In the genomic region with DNA sequence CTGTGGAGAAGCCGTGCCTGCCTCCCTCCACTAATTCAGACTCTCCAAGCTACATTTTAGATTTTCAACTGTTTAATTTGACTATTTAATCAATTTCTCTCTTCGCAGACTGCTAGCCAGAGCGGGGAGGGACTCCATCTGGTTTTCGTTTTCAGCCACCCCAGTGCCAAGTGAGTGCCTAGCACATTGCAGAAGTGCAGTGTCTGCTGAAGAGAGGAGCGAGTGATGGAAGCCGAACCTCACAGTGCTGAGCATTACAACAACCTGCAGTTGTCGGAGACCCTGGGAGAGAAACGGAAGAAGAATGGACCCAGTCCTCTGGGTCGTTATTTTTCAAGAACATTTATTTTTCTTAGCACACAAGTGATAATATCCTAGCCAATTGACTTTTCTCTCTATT, we compare ENCODE assay signal across 10 mouse cellular contexts. TPM values are rescaled to one million over a fixed set of nuclear protein-coding genes. Genes with fewer than 3 reads are reported as not detected.
DNase-seq lines count a peak whose midpoint lies in the region; ATAC-seq lines count a peak whose summit lies in the region.
"Had no signal": no experiment of that assay in that cellular context is flagged by ENCODE, and none has a peak within 500 bp of the region (broad histone marks: within the 10 kb centered on the region; RNA-seq: fewer than 3 reads in every experiment).

No protein-coding gene starts in this region.

- no peak overlapping the region for H3K27ac ChIP-seq in forebrain, embryonic 13.5 days
- no peak overlapping the region for H3K27ac ChIP-seq in forebrain, embryonic 11.5 days (ENCODE audit: low read depth, low read length)
- no peak overlapping the region for H3K27ac ChIP-seq in midbrain, embryonic 11.5 days (ENCODE audit: low read depth, low read length)
- H3K27ac ChIP-seq: liver, embryonic 14.5 days had no signal

- no peaks in the 10 kb centered on the region for H3K27me3 ChIP-seq in forebrain, embryonic 13.5 days
- H3K27me3 ChIP-seq in forebrain, embryonic 11.5 days (ENCODE audit: control insufficient read depth, insufficient read depth, low read length): no peaks in the 10 kb centered on the region
- H3K27me3 ChIP-seq in midbrain, embryonic 11.5 days (ENCODE audit: control insufficient read depth, insufficient read depth, low read length): no peaks in the 10 kb centered on the region

- no peak for DNase-seq in forebrain, embryonic 11.5 days (ENCODE audit: low spot score)
- DNase-seq in gastrocnemius, postnatal 14 days: peak; percentile 24
- peak; percentile 77 for DNase-seq in layer of hippocampus, adult 9-11 months
- peak; percentile 40 for DNase-seq in mesoderm, embryonic 11.5 days (ENCODE audit: low read depth, low spot score)
- DNase-seq in midbrain, embryonic 11.5 days (ENCODE audit: low spot score, missing footprints): no peak
- no peak for DNase-seq in cerebellum, adult 9-11 months

- no peak overlapping the region for H3K4me2 ChIP-seq in forebrain, embryonic 13.5 days
- no peak overlapping the region for H3K4me2 ChIP-seq in forebrain, embryonic 11.5 days (ENCODE audit: low read depth, low read length, severe bottlenecking)
- no peak overlapping the region for H3K4me2 ChIP-seq in midbrain, embryonic 11.5 days

- no peaks in the 10 kb centered on the region for H3K9me3 ChIP-seq in forebrain, embryonic 13.5 days (replicated peaks)
- H3K9me3 ChIP-seq in forebrain, embryonic 11.5 days (ENCODE audit: control insufficient read depth, low read length): no peaks in the 10 kb centered on the region
- no peaks in the 10 kb centered on the region for H3K9me3 ChIP-seq in midbrain, embryonic 11.5 days (ENCODE audit: control insufficient read depth, low read length)

- H3K36me3 ChIP-seq in forebrain, embryonic 13.5 days (ENCODE audit: poor library complexity, severe bottlenecking): no peaks in the 10 kb centered on the region
- no peaks in the 10 kb centered on the region for H3K36me3 ChIP-seq in forebrain, embryonic 11.5 days (ENCODE audit: control insufficient read depth, insufficient read depth, low read length)
- no peaks in the 10 kb centered on the region for H3K36me3 ChIP-seq in midbrain, embryonic 11.5 days (ENCODE audit: control insufficient read depth, insufficient read depth, low read length)

- peak; percentile 91; the same call in 1 of the 2 replicates for ATAC-seq in forebrain, embryonic 13.5 days
- ATAC-seq in forebrain, embryonic 11.5 days (replicated peaks; ENCODE audit: low FRiP score): no peak
- no peak for ATAC-seq in midbrain, embryonic 11.5 days (ENCODE audit: low FRiP score)
- ATAC-seq in CD4-positive, CD25-positive, alpha-beta regulatory T cell, adult 4 months: no peak

- H3K4me3 ChIP-seq in forebrain, embryonic 13.5 days: no peak overlapping the region
- no peak overlapping the region for H3K4me3 ChIP-seq in forebrain, embryonic 11.5 days (ENCODE audit: low read depth, low read length)
- no peak overlapping the region for H3K4me3 ChIP-seq in midbrain, embryonic 11.5 days (ENCODE audit: low read depth, low read length)

- intact Hi-C loops in gastrocnemius, postnatal 14 days (cut with DNase I; ENCODE audit: low total_unique reads): no loop called here

- WGBS in forebrain, embryonic 13.5 days: 58% methylated on average over 9 of the region's 9 CpGs
- WGBS in forebrain, embryonic 11.5 days: 54% methylated on average over 9 of the region's 9 CpGs
- 66% methylated on average over 9 of the region's 9 CpGs for WGBS in midbrain, embryonic 11.5 days

- H3K4me1 ChIP-seq in forebrain, embryonic 13.5 days: no peaks in the 10 kb centered on the region
- H3K4me1 ChIP-seq in forebrain, embryonic 11.5 days (replicated peaks; ENCODE audit: control insufficient read depth, insufficient read depth, low read length): no peaks in the 10 kb centered on the region
- H3K4me1 ChIP-seq in midbrain, embryonic 11.5 days (ENCODE audit: control insufficient read depth, insufficient read depth, low read length): no peaks in the 10 kb centered on the region

- no peak overlapping the region for H3K9ac ChIP-seq in forebrain, embryonic 13.5 days
- H3K9ac ChIP-seq in forebrain, embryonic 11.5 days (ENCODE audit: low read length): no peak overlapping the region
- H3K9ac ChIP-seq in midbrain, embryonic 11.5 days (ENCODE audit: low read length): no peak overlapping the region
- H3K9ac ChIP-seq: liver, embryonic 14.5 days had no signal

RNA-seq across cellular contexts. Expression of a gene that starts 59.6 kb away (rescaled TPM):
- polyA plus RNA-seq in forebrain, embryonic 13.5 days (2015; fragmentation: Nextera tagmentation; extraction: Ambion mirVana): 1.1 and 1.2 TPM in 2 replicates
- polyA plus RNA-seq in forebrain, embryonic 11.5 days (2014; fragmentation: Nextera tagmentation; extraction: Ambion mirVana): 10.1 and 12.1 TPM in 2 replicates
- 10 to 100 TPM in 1 of 2 experiments, 1 to 10 TPM in 1; 9.3 to 10.9 TPM for total RNA-seq in gastrocnemius, postnatal 14 days (2021)
- 6.0 and 7.8 TPM in 2 replicates for polyA plus RNA-seq in midbrain, embryonic 11.5 days (2014; fragmentation: Nextera tagmentation; extraction: Ambion mirVana)
- not detected for polyA plus RNA-seq in CD4-positive, CD25-positive, alpha-beta regulatory T cell, adult 4 months (2017; shearing (Covaris generic))
- total RNA-seq: common myeloid progenitor, adult 5-6 weeks had no signal

Comparison
In these comparisons a context has a peak if more than half of its experiments do, and no peak if none do; other contexts are left out.
1. DNase-seq: peak in gastrocnemius, postnatal 14 days (single experiment), layer of hippocampus, adult 9-11 months (single experiment) and mesoderm, embryonic 11.5 days (single experiment); none in forebrain, embryonic 11.5 days (single experiment), midbrain, embryonic 11.5 days (single experiment) and cerebellum, adult 9-11 months (single experiment).